Mouse (Mus musculus): ENCODE measurements around the gene Hepacam2. TPM values are rescaled to one million over a fixed set of nuclear protein-coding genes. Genes with fewer than 3 reads are reported as not detected.
"Not testable (repeated sequence)": the region's sequence is repeated elsewhere in the genome, so short reads cannot be mapped to it uniquely, and the experiment has no call there.

Hepacam2 gene
- polyA plus RNA-seq, 1 experiment: 41.7 TPM

- H3K4me3 ChIP-seq (ENCODE audit: low read depth, low read length): no peak overlapping the region
- H3K4me1 ChIP-seq (ENCODE audit: control insufficient read depth, insufficient read depth, insufficient read length, low read length): no peaks in the 10 kb centered on the region
- H3K27me3 ChIP-seq (ENCODE audit: control insufficient read depth, insufficient read depth, low read length): no peaks in the 10 kb centered on the region
- TF ChIP-seq CTCF (IDR thresholded peaks at IDR 0.05; ENCODE audit: extremely low read depth, insufficient read length, insufficient replicate concordance, low read depth, low read length) (no peak), POLR2A (IDR thresholded peaks at IDR 0.05; ENCODE audit: low read depth, low read length) (no peak)
- H3K27ac ChIP-seq (ENCODE audit: insufficient read depth, low read depth, low read length): no peak overlapping the region
- WGBS: 73% methylated on average over 3 of the region's 3 CpGs
- H3K36me3 ChIP-seq (ENCODE audit: control insufficient read depth, insufficient read depth, low read length): no peaks in the 10 kb centered on the region
These were observed 14.5 kb upstream of the Hepacam2 start for GRCm38 (mm10) chr6:3512611-3513010.

GRCm38 (mm10) chr6:3511612-3512011 lies 13.5 kb upstream of the Hepacam2 start:
- 77% methylated on average over 11 of the region's 11 CpGs for WGBS
- Histone ChIP-seq H3K27me3 (ENCODE audit: control insufficient read depth, insufficient read depth, low read length) (no peaks in the 10 kb centered on the region), H3K36me3 (ENCODE audit: control insufficient read depth, insufficient read depth, low read length) (no peaks in the 10 kb centered on the region), H3K27ac (ENCODE audit: insufficient read depth, low read depth, low read length) (no peak overlapping the region), H3K4me3 (ENCODE audit: low read depth, low read length) (no peak overlapping the region), H3K4me1 (ENCODE audit: control insufficient read depth, insufficient read depth, insufficient read length, low read length) (no peaks in the 10 kb centered on the region)
- TF ChIP-seq CTCF (IDR thresholded peaks at IDR 0.05; ENCODE audit: extremely low read depth, insufficient read length, insufficient replicate concordance, low read depth, low read length) (no peak), POLR2A (IDR thresholded peaks at IDR 0.05; ENCODE audit: low read depth, low read length) (no peak)

- Histone ChIP-seq H3K4me1 (ENCODE audit: control insufficient read depth, insufficient read depth, insufficient read length, low read length) (no peaks in the 10 kb centered on the region), H3K27me3 (ENCODE audit: control insufficient read depth, insufficient read depth, low read length) (no peaks in the 10 kb centered on the region), H3K4me3 (ENCODE audit: low read depth, low read length) (no peak overlapping the region), H3K27ac (ENCODE audit: insufficient read depth, low read depth, low read length) (no peak overlapping the region), H3K36me3 (ENCODE audit: control insufficient read depth, insufficient read depth, low read length) (0 out of 2 replicates have a peak, but pooled peaks cover 2% of the 10 kb centered on the region)
- 70% methylated on average over 10 of the region's 10 CpGs for WGBS
- TF ChIP-seq POLR2A (IDR thresholded peaks at IDR 0.05; ENCODE audit: low read depth, low read length): no peak
- TF ChIP-seq CTCF (IDR thresholded peaks at IDR 0.05; ENCODE audit: extremely low read depth, insufficient read length, insufficient replicate concordance, low read depth, low read length): no peak
These were observed 13.0 kb upstream of the Hepacam2 start for GRCm38 (mm10) chr6:3511116-3511515.

- TF ChIP-seq CTCF (IDR thresholded peaks at IDR 0.05; ENCODE audit: extremely low read depth, insufficient read length, insufficient replicate concordance, low read depth, low read length) (no peak), POLR2A (IDR thresholded peaks at IDR 0.05; ENCODE audit: low read depth, low read length) (no peak)
- Histone ChIP-seq H3K27ac (ENCODE audit: insufficient read depth, low read depth, low read length) (no peak overlapping the region), H3K36me3 (ENCODE audit: control insufficient read depth, insufficient read depth, low read length) (peaks cover 4% of the 10 kb centered on the region; the same call in 1 of the 2 replicates), H3K4me3 (ENCODE audit: low read depth, low read length) (no peak overlapping the region), H3K27me3 (ENCODE audit: control insufficient read depth, insufficient read depth, low read length) (no peaks in the 10 kb centered on the region), H3K4me1 (ENCODE audit: control insufficient read depth, insufficient read depth, insufficient read length, low read length) (no peaks in the 10 kb centered on the region)
- 22% methylated on average over 2 of the region's 2 CpGs for WGBS
These were observed 11.7 kb upstream of the Hepacam2 start for GRCm38 (mm10) chr6:3509782-3510181.

GRCm38 (mm10) chr6:3508151-3508550 lies 10.1 kb upstream of the Hepacam2 start:
- not testable (repeated sequence) for H3K4me1 ChIP-seq (ENCODE audit: control insufficient read depth, insufficient read depth, insufficient read length, low read length); H3K27me3 ChIP-seq (ENCODE audit: control insufficient read depth, insufficient read depth, low read length); H3K27ac ChIP-seq (ENCODE audit: insufficient read depth, low read depth, low read length); H3K4me3 ChIP-seq (ENCODE audit: low read depth, low read length); H3K36me3 ChIP-seq (ENCODE audit: control insufficient read depth, insufficient read depth, low read length)
- 83% methylated on average over 2 of the region's 2 CpGs for WGBS

GRCm38 (mm10) chr6:3507078-3507477 lies 9.0 kb upstream of the Hepacam2 start:
- H3K27ac ChIP-seq (ENCODE audit: insufficient read depth, low read depth, low read length): no peak overlapping the region
- TF ChIP-seq POLR2A (IDR thresholded peaks at IDR 0.05; ENCODE audit: low read depth, low read length) (no peak), CTCF (IDR thresholded peaks at IDR 0.05; ENCODE audit: extremely low read depth, insufficient read length, insufficient replicate concordance, low read depth, low read length) (no peak)
- WGBS: 62% methylated on average over 4 of the region's 4 CpGs
- no peak overlapping the region for H3K4me3 ChIP-seq (ENCODE audit: low read depth, low read length)
- peaks cover 4% of the 10 kb centered on the region; the same call in 1 of the 2 replicates for H3K36me3 ChIP-seq (ENCODE audit: control insufficient read depth, insufficient read depth, low read length)
- no peaks in the 10 kb centered on the region for H3K4me1 ChIP-seq (ENCODE audit: control insufficient read depth, insufficient read depth, insufficient read length, low read length)
- H3K27me3 ChIP-seq (ENCODE audit: control insufficient read depth, insufficient read depth, low read length): no peaks in the 10 kb centered on the region

GRCm38 (mm10) chr6:3505289-3505688 lies 7.2 kb upstream of the Hepacam2 start:
- TF ChIP-seq POLR2A (IDR thresholded peaks at IDR 0.05; ENCODE audit: low read depth, low read length) (no peak), CTCF (IDR thresholded peaks at IDR 0.05; ENCODE audit: extremely low read depth, insufficient read length, insufficient replicate concordance, low read depth, low read length) (no peak)
- H3K4me1 ChIP-seq (ENCODE audit: control insufficient read depth, insufficient read depth, insufficient read length, low read length): no peaks in the 10 kb centered on the region
- peaks cover 4% of the 10 kb centered on the region; the same call in 1 of the 2 replicates for H3K36me3 ChIP-seq (ENCODE audit: control insufficient read depth, insufficient read depth, low read length)
- H3K4me3 ChIP-seq (ENCODE audit: low read depth, low read length): no peak overlapping the region
- no peak overlapping the region for H3K27ac ChIP-seq (ENCODE audit: insufficient read depth, low read depth, low read length)
- WGBS: 89% methylated on average over 5 of the region's 5 CpGs
- H3K27me3 ChIP-seq (ENCODE audit: control insufficient read depth, insufficient read depth, low read length): no peaks in the 10 kb centered on the region

GRCm38 (mm10) chr6:3500286-3500685 lies 2.2 kb upstream of the Hepacam2 start:
- WGBS: 75% methylated on average over 3 of the region's 3 CpGs
- TF ChIP-seq POLR2A (IDR thresholded peaks at IDR 0.05; ENCODE audit: low read depth, low read length) (no peak), CTCF (IDR thresholded peaks at IDR 0.05; ENCODE audit: extremely low read depth, insufficient read length, insufficient replicate concordance, low read depth, low read length) (no peak)
- H3K4me3 ChIP-seq (ENCODE audit: low read depth, low read length): no peak overlapping the region
- H3K4me1 ChIP-seq (ENCODE audit: control insufficient read depth, insufficient read depth, insufficient read length, low read length): no peaks in the 10 kb centered on the region
- H3K36me3 ChIP-seq (ENCODE audit: control insufficient read depth, insufficient read depth, low read length): peaks cover 1% of the 10 kb centered on the region; the same call in 1 of the 2 replicates
- H3K27me3 ChIP-seq (ENCODE audit: control insufficient read depth, insufficient read depth, low read length): no peaks in the 10 kb centered on the region
- H3K27ac ChIP-seq (ENCODE audit: insufficient read depth, low read depth, low read length): no peak overlapping the region

All from small intestine, adult 2 months (tissue).